Mouse (Mus musculus): ENCODE data around the gene Naa80.

DNA sequence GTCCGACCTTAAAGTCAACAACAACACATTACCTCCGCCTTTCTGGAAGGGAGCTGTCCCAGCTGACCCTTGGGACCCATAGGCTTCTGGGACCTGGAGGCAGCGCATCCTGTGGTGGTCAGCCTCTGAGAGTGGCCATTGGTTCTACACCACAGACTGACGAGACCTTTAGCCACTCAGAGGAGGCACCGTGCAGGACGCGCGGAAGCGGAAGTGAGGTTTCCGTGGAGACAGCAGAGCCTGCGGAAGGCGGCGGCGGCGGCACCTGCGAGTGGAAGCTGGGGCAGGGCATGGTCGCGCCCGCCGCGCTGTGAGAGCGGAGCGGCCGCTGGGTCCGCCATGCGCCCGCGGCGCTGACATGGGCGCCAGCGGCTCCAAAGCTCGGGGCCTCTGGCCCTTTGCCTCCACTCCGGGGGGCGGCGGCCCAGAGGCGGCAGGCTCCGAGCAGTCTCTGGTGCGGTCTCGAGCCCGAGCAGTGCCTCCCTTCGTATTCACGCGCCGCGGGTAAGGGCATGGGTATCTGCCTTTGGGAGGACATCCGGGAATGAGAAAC lies 15.6 kb upstream of the Naa80 start, which contains the start of gene Tusc2:
- TF ChIP-seq POLR2A (IDR thresholded peaks at IDR 0.05; ENCODE audit: insufficient read depth, low read length) (no peak), CTCF (IDR thresholded peaks at IDR 0.05; ENCODE audit: low read depth, low read length) (no peak)
